Mouse (Mus musculus) thymus, adult 2 months (tissue): ENCODE data around the gene Inpp5f. TPM values are rescaled to one million over a fixed set of nuclear protein-coding genes. Genes with fewer than 3 reads are reported as not detected.
"Not testable (repeated sequence)": the region's sequence is repeated elsewhere in the genome, so short reads cannot be mapped to it uniquely, and the experiment has no call there.

Experiments used
- DNase-seq: peaks from one replicate; pipeline ENCODE4 v3.0.0; 2021
- H3K27ac ChIP-seq: fragments of 200-500 bp; 2 replicates; pipeline ENCODE4 v1.5.1; 2012; ENCODE audit warnings: low read length, control low read depth; ENCODE audit not compliant: control insufficient read depth, insufficient read depth
- H3K27me3 ChIP-seq: fragments of 200-500 bp; 2 replicates; pipeline ENCODE4 v1.6.1; 2012; ENCODE audit warnings: mild to moderate bottlenecking, low read length, moderate library complexity, mixed read lengths; ENCODE audit not compliant: control insufficient read depth, insufficient read depth
- H3K36me3 ChIP-seq: fragments of 200-500 bp; 2 replicates; pipeline ENCODE4 v1.6.1; 2012; ENCODE audit warnings: mild to moderate bottlenecking, low read length, moderate library complexity; ENCODE audit not compliant: control insufficient read depth, insufficient read depth
- H3K4me1 ChIP-seq: fragments of 200-500 bp; replicated peaks from 2 replicates; pipeline ENCODE4 v1.6.1; 2012; ENCODE audit warnings: low read length; ENCODE audit not compliant: control insufficient read depth, insufficient read depth
- H3K4me3 ChIP-seq: fragments of 200-500 bp; 2 replicates; pipeline ENCODE4 v1.5.1; 2012; ENCODE audit warnings: mild to moderate bottlenecking, low read length, control low read depth, moderate library complexity; ENCODE audit not compliant: control insufficient read depth, insufficient read depth
- CTCF ChIP-seq: fragments of 200-500 bp; IDR thresholded peaks from 2 replicates; pipeline ENCODE4 v1.5.1; 2012; ENCODE audit warnings: mild to moderate bottlenecking, control low read depth, low read length, moderate library complexity, borderline replicate concordance; ENCODE audit not compliant: control insufficient read depth, poor library complexity, insufficient read depth; ENCODE audit errors: extremely low read depth
- POLR2A ChIP-seq: fragments of 200-500 bp; IDR thresholded peaks from 2 replicates; pipeline ENCODE4 v1.6.1; 2012; ENCODE audit warnings: mild to moderate bottlenecking, low read length, control low read depth, moderate library complexity; ENCODE audit not compliant: control insufficient read depth, poor library complexity, insufficient read depth; ENCODE audit errors: extremely low read depth
- WGBS: fragments of 180-500 bp; shearing (Covaris S2); methylation state at CpG from one replicate; pipeline ENCODE4 v1.1.7; 2018; 5-methylcytosine and 5-hydroxymethylcytosine counted together
- polyA plus RNA-seq: library from polyadenylated mRNA; depleted of rRNA; stranded (reverse); fragments of >200 nt; gene quantifications from 2 replicates; pipeline ENCODE4 v1.2.3, GENCODE M21; 2012; rRNA removed

Inpp5f gene
- polyA plus RNA-seq, result 3.8 and 4.1 TPM in 2 replicates

DNA sequence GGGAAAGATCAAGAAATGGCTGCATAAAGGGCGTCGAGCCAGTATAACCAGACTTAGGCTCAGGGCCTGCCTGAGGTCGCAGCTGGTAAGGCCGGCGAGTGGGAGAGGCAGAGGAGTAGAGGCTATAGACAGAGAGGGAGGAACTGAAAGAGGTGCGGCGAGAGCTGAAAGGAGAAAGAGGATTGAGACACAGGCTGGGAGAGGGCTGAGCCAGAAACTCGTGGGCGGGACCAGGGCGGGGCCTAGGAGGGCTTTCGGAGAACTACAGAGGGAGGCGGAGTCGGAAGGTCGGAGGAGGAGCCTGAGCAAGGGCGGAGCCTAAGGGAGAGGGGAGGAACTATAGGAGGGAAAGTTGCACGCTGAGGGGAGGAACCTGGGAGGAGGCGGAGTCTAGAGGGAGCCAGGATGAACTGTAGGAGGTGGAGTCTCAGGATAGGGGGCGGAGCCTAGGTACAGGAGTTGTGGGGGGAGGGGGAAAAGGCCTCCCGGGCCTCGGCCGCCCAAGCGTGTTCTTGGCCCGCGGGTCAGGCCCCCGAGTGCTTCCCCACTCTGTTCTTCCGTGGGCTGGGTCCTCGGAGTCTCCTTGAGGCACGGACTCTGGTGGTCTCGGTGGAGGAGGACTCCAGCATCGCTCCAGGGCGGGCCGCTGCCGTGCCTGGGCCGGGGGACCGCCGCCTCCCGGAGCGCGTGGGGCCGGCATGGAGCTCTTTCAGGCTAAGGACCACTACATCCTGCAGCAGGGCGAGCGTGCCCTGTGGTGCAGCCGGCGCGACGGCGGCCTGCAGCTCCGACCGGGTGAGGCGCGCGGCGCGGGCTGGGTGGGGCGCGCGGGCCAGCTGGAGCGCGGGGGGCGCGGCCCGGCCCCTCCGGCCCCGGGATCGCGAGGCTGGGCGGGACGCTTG, at the start of gene Inpp5f:
Gene Inpp5f, plus strand, starts transcription at position 432 of the 902 bp plus-strand sequence.
- DNase-seq, result peak; percentile 99
- Histone ChIP-seq H3K4me3 (peak within 1 kb of the TSS; percentile 64), H3K27me3 (no peaks in the 10 kb centered on the region), H3K27ac (no peak within 1 kb of the TSS), H3K36me3 (no peaks in the 10 kb centered on the region), H3K4me1 (peaks cover 7% of the 10 kb centered on the region)
- 1% methylated on average over 67 of the region's 68 CpGs for WGBS
- peak; percentile 31; the same call in 1 of the 2 replicates for TF ChIP-seq POLR2A
- TF ChIP-seq CTCF, result peak; percentile 33; the same call in 1 of the 2 replicates

DNA sequence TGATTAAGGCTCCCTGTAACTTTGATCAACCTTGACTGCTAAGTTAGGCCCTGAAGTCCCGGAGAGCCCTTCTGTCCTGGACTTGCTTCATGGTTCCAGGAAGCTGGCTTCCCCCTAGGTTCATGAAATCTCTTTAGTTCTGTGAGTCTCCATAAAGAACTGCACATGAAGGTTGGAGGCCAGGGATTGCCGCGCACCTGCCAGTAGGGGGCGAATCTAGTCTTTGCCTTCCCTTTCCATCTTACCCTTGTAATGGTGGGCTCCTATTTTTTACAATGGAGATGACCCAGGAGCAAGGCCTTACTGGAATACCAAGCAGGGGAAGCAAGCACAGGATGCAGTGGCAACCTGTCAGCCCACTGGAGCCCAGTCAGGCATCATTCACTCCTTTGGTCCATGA, 47.8 kb upstream of the Inpp5f start:
- no peaks in the 10 kb centered on the region for H3K27me3 ChIP-seq
- peak; percentile 40 for DNase-seq
- WGBS, result 49% methylated on average over 4 of the region's 4 CpGs
- peak; percentile 29; the same call in 1 of the 2 replicates for TF ChIP-seq CTCF
- TF ChIP-seq POLR2A, result no peak
- H3K36me3 ChIP-seq, result no peaks in the 10 kb centered on the region
- no peak overlapping the region for H3K4me3 ChIP-seq
- no peaks in the 10 kb centered on the region for H3K4me1 ChIP-seq
- no peak overlapping the region for H3K27ac ChIP-seq

GRCm38 (mm10) chr7:128566311-128566710, 44.8 kb upstream of the Inpp5f start:
- no peak overlapping the region for H3K27ac ChIP-seq
- 0 out of 2 replicates have a peak, but pooled peaks cover 2% of the 10 kb centered on the region for H3K4me1 ChIP-seq
- TF ChIP-seq CTCF (no peak), POLR2A (no peak)
- no peaks in the 10 kb centered on the region for H3K36me3 ChIP-seq
- H3K4me3 ChIP-seq, result no peak overlapping the region
- DNase-seq, result no peak
- 86% methylated on average over 7 of the region's 7 CpGs for WGBS
- no peaks in the 10 kb centered on the region for H3K27me3 ChIP-seq

DNA sequence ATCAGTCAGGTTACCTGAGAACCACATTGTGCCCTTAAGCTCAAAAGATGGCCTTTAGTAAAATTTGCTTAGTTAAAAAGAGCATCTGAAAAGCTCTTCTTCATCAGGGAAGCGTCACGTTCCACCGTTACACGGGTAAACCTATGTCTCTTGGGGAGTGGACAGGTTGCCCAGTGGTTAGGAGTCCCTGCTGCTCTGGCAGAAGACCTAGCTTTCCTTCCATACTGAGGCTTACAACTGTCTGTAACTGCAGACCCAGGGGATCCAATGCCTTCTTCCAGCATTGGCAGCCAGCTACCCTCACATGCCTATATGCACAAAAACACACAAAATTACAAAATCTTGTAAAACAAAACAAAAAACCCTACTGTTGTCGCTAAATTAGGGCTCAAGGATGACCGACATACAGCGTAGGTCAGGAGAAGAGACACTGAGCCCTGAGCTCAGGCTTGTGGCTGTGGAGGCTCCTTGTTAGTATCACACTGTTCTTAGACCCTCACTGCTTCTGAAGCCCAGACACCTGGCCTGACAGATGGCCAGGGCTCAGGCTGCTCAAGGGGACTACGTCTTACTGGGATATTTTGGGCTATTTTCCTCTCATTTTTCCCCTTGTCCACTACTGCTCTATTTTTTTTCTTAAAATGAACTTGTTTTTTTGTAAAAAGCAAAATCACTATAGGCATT, 43.4 kb upstream of the Inpp5f start:
- WGBS, result 98% methylated on average over 8 of the region's 8 CpGs
- no peak for TF ChIP-seq POLR2A
- TF ChIP-seq CTCF, result no peak

DNA sequence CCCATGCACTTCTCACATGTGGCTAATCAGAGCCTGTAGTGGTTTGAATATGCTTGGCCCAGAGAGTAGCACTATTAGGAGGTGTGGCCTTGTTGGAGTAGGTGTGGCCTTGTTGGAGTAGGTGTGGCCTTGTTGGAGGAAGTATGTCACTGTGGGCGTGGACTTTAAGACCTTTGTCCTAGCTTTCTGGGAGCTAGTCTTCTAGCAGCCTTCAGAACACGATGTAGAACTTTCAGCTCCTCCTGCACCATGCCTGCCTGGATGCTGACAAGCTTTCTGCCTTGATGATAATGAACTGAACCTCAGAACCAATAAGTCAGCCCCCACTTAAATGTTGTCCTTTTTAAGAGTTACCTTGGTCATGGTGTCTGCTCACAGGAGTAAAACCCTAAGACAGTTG, 41.7 kb upstream of the Inpp5f start:
- H3K27ac ChIP-seq, H3K27me3 ChIP-seq, H3K36me3 ChIP-seq, H3K4me3 ChIP-seq, H3K4me1 ChIP-seq, DNase-seq: not testable (repeated sequence)
- WGBS, result 97% methylated on average over 2 of the region's 2 CpGs

More for the DNA sequence above, 43.4 kb upstream of the Inpp5f start:
- no peak overlapping the region for H3K27ac ChIP-seq
- 0 out of 2 replicates have a peak, but pooled peaks cover 2% of the 10 kb centered on the region for H3K4me1 ChIP-seq
- no peaks in the 10 kb centered on the region for H3K27me3 ChIP-seq
- DNase-seq, result no peak
- no peaks in the 10 kb centered on the region for H3K36me3 ChIP-seq
- H3K4me3 ChIP-seq, result no peak overlapping the region

- 0 out of 2 replicates have a peak, but pooled peaks cover 2% of the 10 kb centered on the region for H3K4me1 ChIP-seq
- no peak overlapping the region for H3K4me3 ChIP-seq
- WGBS, result 22% methylated on average over 8 of the region's 8 CpGs
- H3K36me3 ChIP-seq, result no peaks in the 10 kb centered on the region
- no peak overlapping the region for H3K27ac ChIP-seq
- TF ChIP-seq CTCF (no peak), POLR2A (no peak)
- no peak for DNase-seq
- H3K27me3 ChIP-seq, result no peaks in the 10 kb centered on the region
These were observed 41.0 kb upstream of the Inpp5f start for GRCm38 (mm10) chr7:128569987-128570656.

- not testable (repeated sequence) for DNase-seq, H3K4me1 ChIP-seq, H3K36me3 ChIP-seq, H3K27ac ChIP-seq, H3K4me3 ChIP-seq, H3K27me3 ChIP-seq
- 94% methylated on average over 7 of the region's 7 CpGs for WGBS
These were observed 40.5 kb upstream of the Inpp5f start for GRCm38 (mm10) chr7:128570657-128571056.
